Mouse (Mus musculus) kidney, postnatal 0 days (tissue): ENCODE measurements around the gene Xpnpep1. TPM values are rescaled to one million over a fixed set of nuclear protein-coding genes. Genes with fewer than 3 reads are reported as not detected.

ENCODE experiments used
- ATAC-seq: fragments of 200-750 bp; cut with Nextera tagmentation; replicated peaks from 2 replicates; pipeline ENCODE4 v1.8.0; 2017; ENCODE audit warnings: low read depth, moderate number of reproducible peaks, moderate TSS enrichment, moderate library complexity; ENCODE audit not compliant: low FRiP score
- DNase-seq: peaks from one replicate; pipeline ENCODE4 v3.0.0-alpha.2; 2016; ENCODE audit warnings: low spot score
- H3K27ac ChIP-seq: fragments of 300-500 bp; sonication (generic); 2 replicates; pipeline ENCODE4 v1.5.1; 2014; ENCODE audit warnings: mild to moderate bottlenecking
- H3K27me3 ChIP-seq: fragments of 300-500 bp; sonication (generic); 2 replicates; pipeline ENCODE4 v1.6.1; 2014; ENCODE audit warnings: low read length, mixed read lengths; ENCODE audit not compliant: insufficient read depth
- H3K36me3 ChIP-seq: fragments of 300-500 bp; sonication (generic); 2 replicates; pipeline ENCODE4 v1.6.1; 2014; ENCODE audit warnings: low read length, mixed read lengths; ENCODE audit not compliant: insufficient read depth
- H3K4me1 ChIP-seq: fragments of 300-500 bp; sonication (generic); replicated peaks from 2 replicates; pipeline ENCODE4 v1.6.1; 2014; ENCODE audit warnings: antibody characterized with exemption, low read length, mixed read lengths; ENCODE audit not compliant: insufficient read depth
- H3K4me2 ChIP-seq: fragments of 300-500 bp; sonication (generic); 2 replicates; pipeline ENCODE4 v1.6.1; 2014; ENCODE audit warnings: mild to moderate bottlenecking, low read length, moderate library complexity, mixed read lengths
- H3K4me3 ChIP-seq: fragments of 300-500 bp; sonication (generic); replicated peaks from 2 replicates; pipeline ENCODE4 v1.5.1; 2014; ENCODE audit warnings: low read depth, low read length
- H3K9ac ChIP-seq: fragments of 300-500 bp; sonication (generic); 2 replicates; pipeline ENCODE4 v1.6.1; 2014; ENCODE audit warnings: low read depth, low read length
- H3K9me3 ChIP-seq: fragments of 300-500 bp; sonication (generic); replicated peaks from 2 replicates; pipeline ENCODE4 v1.6.1; 2016; ENCODE audit warnings: low read length, inconsistent platforms, mixed read lengths
- CTCF ChIP-seq: IDR thresholded peaks from 2 replicates; pipeline ENCODE4 v1.5.1; 2016; ENCODE audit warnings: antibody characterized with exemption, low read depth, mild to moderate bottlenecking, moderate library complexity
- WGBS: fragments of 180-500 bp; shearing (Covaris S2); extraction: QIAGEN DNeasy Blood & Tissue Kit; methylation state at CpG from one replicate; pipeline ENCODE4 v1.1.7; 2014; 5-methylcytosine and 5-hydroxymethylcytosine counted together
- polyA plus RNA-seq: library from polyadenylated mRNA; unstranded; fragments of >200 nt; fragmentation: Nextera tagmentation; extraction: Ambion mirVana; gene quantifications from 2 replicates; pipeline ENCODE4 v1.2.1, GENCODE M21; 2015

Xpnpep1 gene
- polyA plus RNA-seq, 1 experiment from 2014 or later: 147 TPM

DNA sequence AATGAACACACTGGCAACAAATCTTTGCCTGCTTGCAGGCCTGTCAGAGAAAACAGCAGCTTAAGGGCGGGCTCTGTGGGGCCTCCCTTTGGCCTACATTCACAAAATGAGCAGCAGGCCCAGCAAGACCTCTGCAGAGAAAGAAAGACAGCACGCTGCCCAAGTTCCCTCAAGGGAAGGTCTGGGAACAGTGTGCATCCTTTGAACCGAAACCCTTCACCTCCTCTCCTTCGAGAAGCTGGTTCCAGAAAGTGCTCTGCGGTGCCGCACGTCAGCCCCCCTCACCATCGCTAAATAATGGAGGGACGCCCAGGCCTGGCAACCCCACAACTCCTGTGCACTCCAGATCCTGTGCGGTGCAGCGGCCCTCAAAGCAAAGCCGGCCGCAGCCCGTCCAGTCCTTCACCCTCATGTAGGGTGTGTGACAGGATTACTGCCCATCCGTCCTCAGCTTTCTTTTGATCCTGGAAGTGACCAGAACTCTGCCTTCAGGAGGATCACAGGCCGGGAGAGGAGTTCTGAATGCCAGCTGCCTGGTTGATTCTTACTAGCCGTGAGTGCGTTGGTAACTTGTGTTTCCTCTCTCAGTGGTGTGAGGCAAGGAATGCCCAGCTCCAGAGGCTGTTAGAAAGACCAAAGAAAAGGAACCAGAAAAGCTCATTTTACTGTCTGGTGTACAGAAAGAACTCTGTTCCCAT lies 11.4 kb upstream of the Xpnpep1 start:
- WGBS: 56% methylated on average over 18 of the region's 18 CpGs
- Histone ChIP-seq H3K27ac (peak overlapping the region; percentile 58; the same call in 1 of the 2 replicates), H3K36me3 (no peaks in the 10 kb centered on the region), H3K27me3 (no peaks in the 10 kb centered on the region), H3K4me2 (no peak overlapping the region), H3K4me1 (no peaks in the 10 kb centered on the region; the same call in 1 of the 2 replicates), H3K9me3 (no peaks in the 10 kb centered on the region), H3K4me3 (no peak overlapping the region), H3K9ac (peak overlapping the region; percentile 8; the same call in 1 of the 2 replicates)
- ATAC-seq (no peak), DNase-seq (no peak)
- TF ChIP-seq CTCF: no peak

GRCm38 (mm10) chr19:53050100-53050499 lies 10.1 kb upstream of the Xpnpep1 start:
- no peaks in the 10 kb centered on the region for H3K4me1 ChIP-seq
- H3K36me3 ChIP-seq: no peaks in the 10 kb centered on the region
- H3K27me3 ChIP-seq: no peaks in the 10 kb centered on the region
- DNase-seq: no peak
- peak; percentile 72 for TF ChIP-seq CTCF
- WGBS: 86% methylated on average over 3 of the region's 3 CpGs
- H3K4me2 ChIP-seq: no peak overlapping the region
- H3K27ac ChIP-seq: peak overlapping the region; percentile 47
- H3K9me3 ChIP-seq: no peaks in the 10 kb centered on the region
- ATAC-seq: no peak
- no peak overlapping the region for H3K4me3 ChIP-seq
- no peak overlapping the region for H3K9ac ChIP-seq

DNA sequence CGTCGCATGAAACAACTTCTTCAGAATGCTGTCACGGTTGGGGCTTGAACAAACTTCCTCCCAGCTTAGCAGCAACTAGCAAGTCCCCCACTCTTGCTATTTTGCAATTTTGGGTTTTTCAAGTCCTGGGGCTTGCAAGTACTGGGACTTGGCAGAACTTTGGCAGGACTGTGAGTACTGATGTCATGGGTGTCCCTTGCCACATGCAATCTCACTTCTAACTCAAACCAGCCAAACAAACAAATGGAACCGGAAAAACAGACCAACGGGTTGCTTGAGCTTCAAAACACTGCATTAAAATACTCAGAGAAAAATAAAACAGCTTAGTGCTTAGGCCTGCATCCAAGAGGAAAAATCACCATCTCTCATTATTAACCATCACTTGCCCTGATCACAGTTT lies 7.2 kb upstream of the Xpnpep1 start:
- Histone ChIP-seq H3K27me3 (no peaks in the 10 kb centered on the region), H3K4me2 (no peak overlapping the region), H3K9ac (no peak overlapping the region), H3K4me1 (no peaks in the 10 kb centered on the region), H3K4me3 (no peak overlapping the region), H3K9me3 (no peaks in the 10 kb centered on the region), H3K27ac (peak overlapping the region; percentile 60), H3K36me3 (no peaks in the 10 kb centered on the region)
- ATAC-seq (no peak), DNase-seq (peak; percentile 64)
- WGBS: 63% methylated on average over 5 of the region's 5 CpGs
- no peak for TF ChIP-seq CTCF

DNA sequence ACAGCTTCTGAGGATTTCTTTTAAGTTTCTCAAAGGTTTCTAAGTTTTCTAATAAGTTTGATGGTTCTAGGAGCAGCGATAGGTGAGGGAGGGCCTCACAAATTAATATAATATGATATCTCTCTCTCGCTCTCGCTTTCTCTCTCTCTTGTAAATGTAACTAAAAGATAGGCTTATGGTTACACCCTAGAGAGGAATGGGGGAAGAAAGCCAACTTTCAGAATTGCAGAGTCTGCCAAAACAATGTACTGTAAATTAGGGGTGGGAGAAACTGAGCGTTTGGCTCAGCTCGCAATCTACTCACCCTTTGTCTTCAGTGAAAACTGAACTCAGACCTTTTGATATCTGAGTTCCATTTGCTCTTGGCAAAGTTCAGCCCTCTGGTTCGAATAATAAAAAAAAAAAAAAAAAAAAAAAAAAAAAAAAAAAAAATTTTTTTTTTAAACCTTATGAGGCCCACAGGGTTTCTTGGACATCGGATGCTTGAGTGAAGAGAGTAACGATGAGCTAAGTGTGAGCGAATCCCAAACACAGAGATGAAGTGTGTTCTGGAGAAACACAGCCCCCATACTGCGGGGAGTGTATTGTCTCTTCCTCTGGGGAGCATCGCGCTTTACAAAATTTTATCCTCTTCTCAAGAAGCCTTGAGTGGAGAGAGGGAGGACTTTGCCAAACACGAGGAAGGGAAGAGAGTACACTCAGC lies 3.6 kb upstream of the Xpnpep1 start:
- 0 out of 2 replicates have a peak overlapping the region, but pooled peaks have one; percentile 19 for H3K27ac ChIP-seq

GRCm38 (mm10) chr19:53041570-53041969 lies 1.6 kb upstream of the Xpnpep1 start:
- Histone ChIP-seq H3K36me3 (no peaks in the 10 kb centered on the region), H3K9ac (no peak overlapping the region), H3K4me1 (peaks cover 15% of the 10 kb centered on the region), H3K27ac (no peak overlapping the region), H3K4me3 (no peak overlapping the region), H3K27me3 (no peaks in the 10 kb centered on the region), H3K9me3 (no peaks in the 10 kb centered on the region), H3K4me2 (no peak overlapping the region)
- ATAC-seq (no peak), DNase-seq (no peak)
- WGBS: 66% methylated on average over 4 of the region's 4 CpGs
- TF ChIP-seq CTCF: no peak

More for the DNA sequence above, 3.6 kb upstream of the Xpnpep1 start:
- no peaks in the 10 kb centered on the region for H3K36me3 ChIP-seq
- no peak overlapping the region for H3K9ac ChIP-seq
- ATAC-seq: no peak
- no peaks in the 10 kb centered on the region for H3K27me3 ChIP-seq
- no peak overlapping the region for H3K4me2 ChIP-seq
- peak; percentile 75 for DNase-seq
- no peak for TF ChIP-seq CTCF
- no peak overlapping the region for H3K4me3 ChIP-seq
- WGBS: 71% methylated on average over 13 of the region's 13 CpGs
- peaks cover 7% of the 10 kb centered on the region for H3K4me1 ChIP-seq
- no peaks in the 10 kb centered on the region for H3K9me3 ChIP-seq

- H3K27me3 ChIP-seq: no peaks in the 10 kb centered on the region
- no peak overlapping the region for H3K9ac ChIP-seq
- TF ChIP-seq CTCF: no peak
- H3K4me2 ChIP-seq: no peak overlapping the region
- H3K4me3 ChIP-seq: no peak overlapping the region
- H3K9me3 ChIP-seq: no peaks in the 10 kb centered on the region
- no peaks in the 10 kb centered on the region for H3K36me3 ChIP-seq
- ATAC-seq (no peak), DNase-seq (no peak)
- WGBS: 33% methylated on average over 5 of the region's 5 CpGs
- peaks cover 15% of the 10 kb centered on the region for H3K4me1 ChIP-seq
- no peak overlapping the region for H3K27ac ChIP-seq
Observed at GRCm38 (mm10) chr19:53041133-53041510, 1.1 kb upstream of the Xpnpep1 start.
